Mouse (Mus musculus): ENCODE measurements around the gene Mrpl14.

Gene Mrpl14

DNA sequence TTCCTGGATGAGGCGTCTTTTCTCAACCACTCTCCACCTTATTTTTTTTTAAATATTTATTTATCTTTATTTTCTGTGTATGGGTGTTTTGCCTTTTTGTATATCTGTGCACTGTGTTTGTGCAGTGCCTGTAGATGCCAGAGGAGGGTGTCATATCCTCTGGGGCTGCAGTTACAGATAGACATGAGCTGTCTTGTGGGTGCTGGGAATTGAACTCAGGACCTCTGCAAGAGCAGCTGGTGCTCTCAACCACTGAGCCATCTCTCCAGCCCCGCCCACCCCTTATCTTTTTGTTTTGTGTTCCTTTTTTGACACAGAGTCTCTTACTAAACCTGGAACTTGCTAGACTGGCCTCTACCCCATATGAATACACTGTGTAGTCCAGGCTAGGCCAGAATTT lies 41.4 kb downstream of the Mrpl14 start:
- no peak for DNase-seq

DNA sequence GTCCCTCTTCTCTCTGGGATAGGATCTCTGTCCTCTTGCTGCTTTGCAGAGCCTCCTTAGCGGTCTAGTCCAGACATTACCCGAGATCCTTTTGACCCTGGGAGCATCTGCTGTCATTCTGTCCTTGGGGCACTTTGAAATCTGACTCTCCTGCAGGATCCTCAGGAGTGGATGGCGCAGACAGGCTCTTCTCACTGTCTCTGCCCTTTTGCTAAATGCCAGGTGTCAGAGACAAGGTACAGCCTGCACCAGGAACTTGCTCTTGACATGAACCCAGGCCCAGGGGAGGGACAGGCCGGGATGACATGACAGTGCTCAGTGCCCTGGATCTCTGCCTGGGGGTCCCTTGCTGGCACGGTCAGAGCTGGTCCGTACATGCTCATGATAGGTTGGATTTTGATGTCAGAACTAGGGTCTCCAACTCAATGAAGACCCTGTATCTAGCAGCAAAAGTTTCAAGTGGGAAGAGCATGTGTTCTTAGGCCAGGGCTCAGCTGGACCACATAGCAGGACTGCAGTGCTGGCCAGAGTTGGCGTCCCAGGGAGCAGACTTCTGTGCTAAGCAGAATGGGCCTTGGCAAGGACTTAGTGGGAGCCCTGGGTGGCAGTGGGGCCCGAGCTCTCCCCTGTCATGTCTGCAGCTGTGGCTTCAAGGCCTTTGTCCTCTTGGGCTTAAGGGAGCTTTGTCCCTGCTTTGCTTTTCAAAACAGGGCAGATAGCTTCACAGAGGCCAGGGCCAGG lies 42.0 kb downstream of the Mrpl14 start:
- no peak for DNase-seq

DNA sequence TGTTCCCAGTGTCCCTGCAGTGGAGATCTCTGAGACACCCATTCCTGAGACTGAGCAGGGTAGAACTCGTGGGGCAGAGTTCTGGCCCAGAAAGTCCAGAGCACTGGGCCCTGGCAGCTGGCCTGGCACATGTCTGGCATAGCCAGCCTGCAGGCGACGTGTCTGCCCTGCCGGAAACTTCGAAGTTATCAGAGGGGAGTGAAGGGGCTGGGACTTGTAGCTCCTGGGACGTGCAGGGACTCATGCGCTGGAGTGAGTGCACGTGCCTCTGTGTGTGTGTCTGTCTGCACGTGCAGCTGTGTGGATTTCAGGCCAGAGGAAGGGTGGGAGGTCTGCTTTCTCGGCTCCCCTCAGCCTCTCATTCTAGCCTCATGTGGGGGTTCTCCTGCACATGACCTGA lies 43.3 kb downstream of the Mrpl14 start:
- DNase-seq, result no peak

DNA sequence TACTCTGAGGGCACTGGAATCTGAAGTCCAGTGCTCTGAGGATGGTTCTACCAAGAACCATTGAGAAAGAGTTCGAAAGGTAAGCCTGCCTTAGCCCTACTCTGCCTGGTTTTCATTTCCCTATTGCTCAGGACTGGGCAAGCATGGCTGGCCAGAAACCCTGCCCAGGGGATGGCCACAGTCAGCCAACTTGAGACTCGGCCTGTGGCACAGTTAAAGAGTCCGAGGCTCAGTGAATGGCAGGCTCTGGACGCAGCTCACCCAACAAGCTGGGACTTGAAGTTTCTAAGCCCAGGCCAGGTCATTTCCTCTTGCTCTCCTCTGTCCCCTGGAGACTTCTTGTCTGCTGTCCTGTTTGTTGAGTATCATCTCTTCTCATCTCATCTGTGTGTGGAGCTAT lies 44.6 kb downstream of the Mrpl14 start:
- DNase-seq, result no peak

DNA sequence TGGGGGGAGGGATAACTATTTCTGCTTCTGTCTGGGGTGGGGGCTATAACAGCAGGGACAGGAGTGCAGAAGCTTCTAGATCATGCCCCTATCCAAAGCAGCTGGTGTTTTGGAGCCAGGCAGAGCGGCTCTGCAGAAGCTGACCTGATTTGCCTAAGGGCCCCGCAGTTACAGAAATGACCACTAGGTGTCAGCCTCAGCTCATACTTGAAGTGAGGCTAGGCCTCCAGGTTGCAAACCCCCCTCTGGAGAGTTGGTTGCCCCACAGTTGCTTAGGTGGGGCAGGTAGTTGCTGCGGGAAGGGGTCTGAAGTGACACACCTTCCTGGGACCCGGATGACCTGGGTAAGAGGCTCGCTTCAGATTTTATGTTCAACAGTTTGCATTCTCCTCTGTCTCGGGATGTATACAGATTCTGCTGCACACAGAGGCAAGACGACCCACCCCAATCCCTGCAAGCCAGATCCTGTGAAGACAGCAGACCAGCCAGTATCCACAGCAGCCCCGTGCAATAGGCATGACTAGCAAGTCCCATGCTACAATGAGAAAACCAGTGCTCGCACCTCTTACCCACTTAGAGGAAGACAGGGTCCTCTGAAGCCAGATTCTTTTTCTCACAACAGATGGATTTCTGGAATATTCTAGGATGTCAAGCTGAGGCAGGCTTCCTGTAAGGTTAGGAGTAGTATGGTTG lies 45.2 kb downstream of the Mrpl14 start:
- DNase-seq, result peak; percentile 92

- DNase-seq, result peak; percentile 20
These were observed 47.1 kb downstream of the Mrpl14 start for GRCm38 (mm10) chr17:45733038-45733734.

GRCm38 (mm10) chr17:45733735-45734301 lies 47.7 kb downstream of the Mrpl14 start, which contains the start of gene 1600014C23Rik:
Gene 1600014C23Rik, minus strand, starts transcription at chr17:45733844.
- DNase-seq, result peak; percentile 61

DNA sequence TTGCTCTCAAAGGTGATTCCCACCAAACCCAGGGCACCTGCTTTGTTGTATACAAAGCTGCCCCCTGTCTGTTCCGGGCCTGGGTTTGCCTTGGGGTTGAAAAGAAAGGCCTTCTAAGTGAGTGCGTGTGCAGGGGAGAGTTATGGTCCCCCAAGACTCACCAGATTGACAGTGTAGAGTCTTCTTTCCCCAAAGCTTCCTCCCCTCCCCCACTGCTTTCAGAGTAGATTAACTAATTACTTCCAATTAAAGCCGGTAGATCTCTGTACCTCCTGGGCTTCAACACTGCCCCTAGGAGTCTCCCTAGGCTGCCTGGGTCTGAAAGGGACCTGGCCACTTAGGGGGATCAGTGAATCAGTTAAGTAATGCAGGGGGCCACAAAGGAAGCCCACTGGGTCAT lies 48.2 kb downstream of the Mrpl14 start:
- no peak for DNase-seq

- DNase-seq, result no peak
These were observed 48.8 kb downstream of the Mrpl14 start for GRCm38 (mm10) chr17:45734881-45735280.

GRCm38 (mm10) chr17:45735382-45736310 lies 49.5 kb downstream of the Mrpl14 start:
- peak; percentile 91 for DNase-seq

GRCm38 (mm10) chr17:45736311-45737077 lies 50.4 kb downstream of the Mrpl14 start:
- DNase-seq, result peak; percentile 89

GRCm38 (mm10) chr17:45737078-45737601 lies 51.0 kb downstream of the Mrpl14 start:
- DNase-seq, result peak; percentile 38

GRCm38 (mm10) chr17:45742371-45743147 lies 56.4 kb downstream of the Mrpl14 start:
- DNase-seq, result peak; percentile 53

GRCm38 (mm10) chr17:45745629-45746028 lies 59.5 kb downstream of the Mrpl14 start:
- no peak for DNase-seq

GRCm38 (mm10) chr17:45746755-45747154 lies 60.6 kb downstream of the Mrpl14 start:
- no peak for DNase-seq

- DNase-seq, result no peak
These were observed 61.2 kb downstream of the Mrpl14 start for GRCm38 (mm10) chr17:45747293-45747692.
